Mouse (Mus musculus) hindbrain, postnatal 0 days (tissue): ENCODE results near the gene Dysf. TPM values are rescaled to one million over a fixed set of nuclear protein-coding genes. Genes with fewer than 3 reads are reported as not detected.
"Not testable (repeated sequence)": the region's sequence is repeated elsewhere in the genome, so short reads cannot be mapped to it uniquely, and the experiment has no call there.

Experiments
- ATAC-seq: fragments of 200-750 bp; cut with Nextera tagmentation; 2 replicates; pipeline ENCODE4 v1.8.0; 2017; ENCODE audit warnings: mild to moderate bottlenecking, moderate TSS enrichment, moderate library complexity
- DNase-seq: peaks from one replicate; pipeline ENCODE4 v3.0.0-alpha.2; 2015; ENCODE audit warnings: low spot score
- H3K27ac ChIP-seq: fragments of 300-500 bp; sonication (generic); 2 replicates; pipeline ENCODE4 v1.5.1; 2014; ENCODE audit warnings: mild to moderate bottlenecking
- H3K27me3 ChIP-seq: fragments of 300-500 bp; sonication (generic); 2 replicates; pipeline ENCODE4 v1.6.1; 2014; ENCODE audit warnings: low read length, mixed read lengths; ENCODE audit not compliant: insufficient read depth
- H3K36me3 ChIP-seq: fragments of 300-500 bp; sonication (generic); 2 replicates; pipeline ENCODE4 v1.6.1; 2014; ENCODE audit warnings: low read length, mixed read lengths; ENCODE audit not compliant: insufficient read depth
- H3K4me1 ChIP-seq: fragments of 300-500 bp; sonication (generic); 2 replicates; pipeline ENCODE4 v1.6.1; 2014; ENCODE audit warnings: antibody characterized with exemption, low read length, mixed read lengths; ENCODE audit not compliant: insufficient read depth
- H3K4me2 ChIP-seq: fragments of 300-500 bp; sonication (generic); 2 replicates; pipeline ENCODE4 v1.6.1; 2014; ENCODE audit warnings: low read depth, mild to moderate bottlenecking, low read length, moderate library complexity, mixed read lengths
- H3K4me3 ChIP-seq: fragments of 300-500 bp; sonication (generic); 2 replicates; pipeline ENCODE4 v1.5.1; 2014; ENCODE audit warnings: low read length
- H3K9ac ChIP-seq: fragments of 300-500 bp; sonication (generic); replicated peaks from 2 replicates; pipeline ENCODE4 v1.6.1; 2014; ENCODE audit warnings: mild to moderate bottlenecking, low read length, moderate library complexity, mixed read lengths
- H3K9me3 ChIP-seq: fragments of 300-500 bp; sonication (generic); 2 replicates; pipeline ENCODE4 v1.6.1; 2016; ENCODE audit warnings: low read length, mixed read lengths
- CTCF ChIP-seq: IDR thresholded peaks from 2 replicates; pipeline ENCODE4 v1.5.1; 2016; ENCODE audit warnings: antibody characterized with exemption, control low read depth, low read depth
- WGBS: fragments of 180-500 bp; shearing (Covaris S2); extraction: QIAGEN DNeasy Blood & Tissue Kit; methylation state at CpG from one replicate; pipeline ENCODE4 v1.1.7; 2014; 5-methylcytosine and 5-hydroxymethylcytosine counted together
- polyA plus RNA-seq: library from polyadenylated mRNA; unstranded; fragments of >200 nt; fragmentation: Nextera tagmentation; extraction: Ambion mirVana; gene quantifications from 2 replicates; pipeline ENCODE4 v1.2.1, GENCODE M21; 2015
- total RNA-seq: library from RNA; depleted of rRNA; stranded (reverse); fragments of >200 nt; gene quantifications from 2 replicates; pipeline ENCODE4 v1.2.3, GENCODE M21; 2014

Gene Dysf
- total and polyA plus RNA-seq, 2 experiments from 2014 or later = 1.6 to 2.4 TPM

DNA sequence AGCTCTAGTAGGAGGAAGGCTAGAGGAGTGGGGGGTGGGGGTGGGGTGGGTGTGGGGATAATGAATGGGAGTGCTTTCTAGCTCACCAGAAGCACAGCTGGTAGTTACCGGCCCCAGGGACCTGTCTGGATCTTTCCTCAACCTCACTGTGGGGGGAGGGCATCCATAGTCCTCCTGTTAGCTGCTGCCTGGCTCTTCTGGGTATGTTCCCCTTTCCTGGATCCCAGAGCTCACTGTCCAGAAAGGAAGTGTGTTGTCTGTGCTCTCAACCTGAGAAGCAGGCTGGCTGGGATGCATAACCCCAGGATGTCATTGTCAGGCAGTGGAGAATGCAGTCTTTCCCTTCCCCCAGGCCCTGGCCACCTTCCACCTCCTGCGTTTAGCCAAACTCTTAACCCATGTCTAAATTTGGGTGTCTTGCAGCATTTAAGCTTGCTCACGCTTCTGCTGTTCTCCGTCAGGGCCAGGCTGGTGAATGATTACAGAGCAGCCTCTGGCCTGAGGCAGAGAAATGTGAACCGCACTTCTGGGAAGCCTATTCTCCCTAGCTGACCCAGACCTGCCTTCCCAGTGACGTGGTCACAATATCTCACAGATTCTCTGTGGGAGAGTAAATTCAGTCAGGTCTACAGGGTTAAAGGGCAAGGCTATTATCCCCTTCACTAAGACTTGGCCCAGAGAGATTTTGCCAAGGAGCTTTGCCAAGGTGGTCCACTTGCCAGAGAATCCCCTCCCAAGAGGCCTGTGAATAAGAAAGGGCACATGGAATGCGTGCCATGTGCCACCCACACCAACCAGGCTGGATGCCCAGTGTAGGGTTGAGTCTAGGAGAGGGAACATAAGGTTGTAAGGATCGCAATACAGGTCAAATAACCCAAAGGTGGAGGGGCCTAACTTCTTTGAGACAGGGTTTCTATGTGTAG is 2.2 kb downstream of the Dysf start:
- peaks cover 17% of the 10 kb centered on the region for H3K4me1 ChIP-seq
- no peaks in the 10 kb centered on the region for H3K36me3 ChIP-seq
- no peaks in the 10 kb centered on the region for H3K27me3 ChIP-seq
- no peak overlapping the region for H3K4me2 ChIP-seq
- WGBS = 31% methylated on average over 8 of the region's 8 CpGs
- DNase-seq (peak; percentile 49), ATAC-seq (peak; percentile 55; the same call in 1 of the 2 replicates)
- H3K9ac ChIP-seq = no peak overlapping the region
- no peak overlapping the region for H3K4me3 ChIP-seq
- no peak overlapping the region; the same call in 1 of the 2 replicates for H3K27ac ChIP-seq
- TF ChIP-seq CTCF = no peak
- no peaks in the 10 kb centered on the region for H3K9me3 ChIP-seq

DNA sequence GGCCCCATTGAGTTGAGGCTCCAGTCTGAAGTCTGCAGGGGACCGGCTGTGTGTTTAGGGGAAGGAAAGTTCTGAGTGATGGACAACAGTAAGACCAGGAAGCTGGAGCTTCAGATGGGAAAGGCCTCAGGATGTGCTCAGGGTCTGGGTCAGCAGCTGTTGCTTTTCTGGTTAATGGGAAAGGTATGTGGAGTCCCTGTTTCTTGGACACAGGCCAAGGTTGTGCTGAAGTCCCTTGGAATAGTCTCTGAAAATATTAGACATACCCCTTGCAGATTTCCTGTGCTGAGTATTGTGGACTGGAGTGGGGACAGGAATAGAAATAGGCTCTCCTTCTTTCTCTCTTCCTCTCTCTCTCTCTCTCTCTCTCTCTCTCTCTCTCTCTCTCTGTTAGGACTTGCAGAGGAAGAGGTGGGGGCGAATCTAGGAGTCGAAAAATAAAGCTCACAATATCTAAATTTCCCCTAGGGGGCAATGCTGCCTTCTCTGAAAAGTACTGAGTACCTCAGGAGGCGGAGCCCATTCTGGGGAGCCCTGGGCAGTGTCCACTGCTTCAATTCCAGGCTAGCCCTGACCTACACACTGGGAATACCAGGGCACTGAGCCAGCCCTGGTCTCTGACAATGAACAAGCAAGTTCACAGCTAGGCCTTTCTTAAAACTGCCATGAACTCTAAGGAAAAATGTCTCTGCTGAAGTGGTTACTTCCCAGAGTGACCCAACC is 6.7 kb downstream of the Dysf start:
- H3K9ac ChIP-seq, H3K4me2 ChIP-seq, H3K27ac ChIP-seq, H3K36me3 ChIP-seq, H3K9me3 ChIP-seq, H3K27me3 ChIP-seq, H3K4me1 ChIP-seq, H3K4me3 ChIP-seq, ATAC-seq: not testable (repeated sequence)
- WGBS = 60% methylated on average over 4 of the region's 4 CpGs
- TF ChIP-seq CTCF = peak; percentile 27
- DNase-seq = peak; percentile 24

DNA sequence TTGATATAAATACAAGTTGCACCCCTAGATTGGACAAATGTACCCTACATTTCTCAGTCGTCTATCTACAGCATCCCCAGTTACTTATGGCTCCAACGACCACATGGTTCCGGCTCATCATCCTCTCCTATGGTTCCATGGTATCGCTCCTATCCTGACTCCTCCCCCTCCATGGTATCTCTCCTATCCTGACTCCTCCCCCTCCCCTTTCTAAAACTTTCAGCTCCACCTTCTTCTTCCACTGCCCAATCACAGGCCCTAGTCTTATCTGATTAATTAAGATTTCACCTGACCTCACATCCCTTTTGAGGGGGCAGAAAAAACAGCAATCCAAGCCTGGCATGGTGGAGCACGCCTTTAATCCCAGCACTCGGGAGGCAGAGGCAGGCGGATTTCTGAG is 8.5 kb downstream of the Dysf start:
- Histone ChIP-seq H3K4me2 (no peak overlapping the region), H3K9ac (no peak overlapping the region), H3K36me3 (no peaks in the 10 kb centered on the region), H3K4me1 (peaks cover 4% of the 10 kb centered on the region; the same call in 1 of the 2 replicates), H3K9me3 (no peaks in the 10 kb centered on the region), H3K27me3 (peaks cover 6% of the 10 kb centered on the region; the same call in 1 of the 2 replicates), H3K4me3 (no peak overlapping the region), H3K27ac (no peak overlapping the region)
- 87% methylated on average over 7 of the region's 7 CpGs for WGBS
- no peak for ATAC-seq
- no peak for TF ChIP-seq CTCF
- no peak for DNase-seq

DNA sequence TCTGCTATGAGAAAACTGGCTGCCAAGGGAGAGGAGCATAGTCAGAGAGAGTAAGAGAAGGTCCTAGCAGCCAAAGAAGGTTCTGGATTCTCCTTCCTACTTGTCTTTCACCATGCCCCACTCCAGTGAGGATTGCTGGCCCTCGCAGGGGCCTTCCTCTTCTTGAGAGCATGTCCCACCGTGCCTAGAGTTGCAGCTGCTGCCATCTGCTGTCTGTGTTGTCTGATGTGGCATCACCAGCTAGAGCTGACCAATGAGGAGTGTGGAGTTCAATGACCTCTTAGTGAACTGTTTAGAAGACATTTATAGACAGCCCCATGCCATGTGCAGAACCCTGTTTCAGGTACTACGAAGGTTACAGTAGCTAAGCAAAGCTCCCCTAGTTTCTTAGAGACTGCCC is 9.0 kb downstream of the Dysf start:
- Histone ChIP-seq H3K9ac (no peak overlapping the region), H3K4me3 (no peak overlapping the region), H3K27ac (no peak overlapping the region), H3K4me2 (no peak overlapping the region), H3K27me3 (peaks cover 6% of the 10 kb centered on the region; the same call in 1 of the 2 replicates), H3K4me1 (peaks cover 4% of the 10 kb centered on the region; the same call in 1 of the 2 replicates), H3K36me3 (no peaks in the 10 kb centered on the region), H3K9me3 (no peaks in the 10 kb centered on the region)
- DNase-seq = no peak
- no peak for ATAC-seq
- no peak for TF ChIP-seq CTCF
- WGBS = 52% methylated on average over 3 of the region's 3 CpGs

DNA sequence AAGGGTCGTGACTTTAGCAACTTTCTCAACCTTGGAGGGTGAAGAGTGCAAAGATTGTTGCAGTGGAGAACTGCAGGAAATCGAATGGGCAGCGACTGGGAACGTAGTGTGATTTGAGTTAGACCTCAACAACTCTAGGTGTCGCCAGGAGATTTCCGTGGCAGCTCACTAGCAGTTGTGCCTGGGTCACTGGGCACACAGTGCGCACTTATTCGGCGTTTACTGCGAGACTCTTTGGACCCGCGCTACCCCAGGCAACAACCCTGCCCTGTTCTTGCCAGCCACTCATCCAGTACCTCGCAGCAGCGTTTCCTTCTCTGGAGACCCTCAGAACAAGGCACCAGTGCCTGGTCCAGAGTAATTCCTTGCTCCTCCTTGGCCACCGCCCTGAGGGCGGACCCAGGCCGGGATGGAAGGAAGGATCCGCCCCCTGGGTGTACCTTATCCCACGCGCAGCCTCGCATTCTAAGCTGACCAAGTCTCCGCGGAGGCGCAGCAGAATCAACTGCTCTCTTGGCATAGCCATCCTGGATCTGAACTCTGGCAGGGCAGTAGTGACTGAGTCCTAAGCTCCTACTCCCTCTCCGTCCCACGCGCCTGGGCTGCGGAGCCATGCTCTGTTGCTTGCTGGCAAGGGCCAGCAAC is 10.6 kb downstream of the Dysf start:
- H3K36me3 ChIP-seq = no peaks in the 10 kb centered on the region
- TF ChIP-seq CTCF = no peak
- H3K4me2 ChIP-seq = peak overlapping the region; percentile 68
- H3K27me3 ChIP-seq = peaks cover 6% of the 10 kb centered on the region; the same call in 1 of the 2 replicates
- H3K9ac ChIP-seq = 0 out of 2 replicates have a peak overlapping the region, but pooled peaks have one; percentile 33
- DNase-seq (no peak), ATAC-seq (peak; percentile 58; the same call in 1 of the 2 replicates)
- H3K4me3 ChIP-seq = peak overlapping the region; percentile 31
- peaks cover 4% of the 10 kb centered on the region; the same call in 1 of the 2 replicates for H3K4me1 ChIP-seq
- no peak overlapping the region for H3K27ac ChIP-seq
- no peaks in the 10 kb centered on the region for H3K9me3 ChIP-seq
- 6% methylated on average over 28 of the region's 28 CpGs for WGBS

DNA sequence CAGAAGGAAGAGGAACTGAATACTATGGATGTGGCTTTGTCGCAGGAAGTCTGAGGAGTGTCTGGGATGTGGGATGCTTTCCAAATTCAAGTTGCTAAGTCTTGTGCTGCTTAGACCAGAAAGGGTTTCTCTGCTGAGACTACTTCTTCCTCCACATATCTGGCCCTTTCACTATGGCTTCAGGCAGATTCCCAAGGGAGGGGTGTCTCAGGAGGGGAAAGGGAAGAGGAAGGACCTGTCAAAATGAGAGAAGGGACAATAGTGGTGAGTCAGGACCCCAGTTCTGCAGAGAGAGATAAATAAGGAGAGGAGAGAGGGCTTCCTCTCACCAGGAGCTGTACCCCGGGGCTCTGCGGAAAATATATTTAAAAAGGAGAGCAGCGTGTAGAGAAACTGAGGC is 11.6 kb downstream of the Dysf start:
- 75% methylated on average over 4 of the region's 4 CpGs for WGBS
- H3K9me3 ChIP-seq = no peaks in the 10 kb centered on the region
- DNase-seq (no peak), ATAC-seq (no peak)
- no peak overlapping the region for H3K27ac ChIP-seq
- H3K4me3 ChIP-seq = no peak overlapping the region
- 0 out of 2 replicates have a peak overlapping the region, but pooled peaks have one; percentile 21 for H3K4me2 ChIP-seq
- no peak for TF ChIP-seq CTCF
- peaks cover 6% of the 10 kb centered on the region; the same call in 1 of the 2 replicates for H3K27me3 ChIP-seq
- no peak overlapping the region for H3K9ac ChIP-seq
- peaks cover 4% of the 10 kb centered on the region; the same call in 1 of the 2 replicates for H3K4me1 ChIP-seq
- H3K36me3 ChIP-seq = no peaks in the 10 kb centered on the region
